9 mouse cellular contexts compared by ENCODE assay signal in genomic region chr2:114013295-114013771, GRCm38 (mm10). TPM values are rescaled to one million over a fixed set of nuclear protein-coding genes. Genes with fewer than 3 reads are reported as not detected.
DNase-seq lines count a peak whose midpoint lies in the region; ATAC-seq lines count a peak whose summit lies in the region.
"Had no signal": no experiment of that assay in that cellular context is flagged by ENCODE, and none has a peak within 500 bp of the region (broad histone marks: within the 10 kb centered on the region; RNA-seq: fewer than 3 reads in every experiment).

Gjd2 (minus strand) TSS chr2:114013619.

- peak within 1 kb of the TSS; percentile 63 for H3K4me3 ChIP-seq in embryonic facial prominence, embryonic 10.5 days
- H3K4me3 ChIP-seq in hindbrain, embryonic 16.5 days (ENCODE audit: low read length): peak within 1 kb of the TSS; percentile 53
- peak within 1 kb of the TSS; percentile 83 for H3K4me3 ChIP-seq in midbrain, embryonic 16.5 days (ENCODE audit: low read depth, low read length)

- peak; percentile 1 for DNase-seq in kidney, postnatal 14 days
- no peak for DNase-seq in kidney, adult 18-20 months
- DNase-seq in adrenal gland, postnatal 10 days: peak; percentile 17
- peak; percentile 49 for DNase-seq in embryonic facial prominence, embryonic 10.5 days (ENCODE audit: low spot score)
- no peak for DNase-seq in urinary bladder, postnatal 25 days (ENCODE audit: low spot score)
- DNase-seq in gastrocnemius, adult 18-20 months (ENCODE audit: low spot score): no peak

- peaks cover 46% of the 10 kb centered on the region for H3K27me3 ChIP-seq in embryonic facial prominence, embryonic 10.5 days (replicated peaks; ENCODE audit: low read depth, poor library complexity, severe bottlenecking)
- no peaks in the 10 kb centered on the region for H3K27me3 ChIP-seq in hindbrain, embryonic 16.5 days (replicated peaks; ENCODE audit: control insufficient read depth, insufficient read depth, low read length)
- H3K27me3 ChIP-seq in midbrain, embryonic 16.5 days (ENCODE audit: control insufficient read depth, insufficient read depth, low read depth, low read length): no peaks in the 10 kb centered on the region

- peak; percentile 84 for ATAC-seq in hindbrain, embryonic 16.5 days
- peak; percentile 89 for ATAC-seq in midbrain, embryonic 16.5 days

- H3K27ac ChIP-seq in embryonic facial prominence, embryonic 10.5 days (replicated peaks): no peak within 1 kb of the TSS; the same call in 1 of the 2 replicates
- H3K27ac ChIP-seq in hindbrain, embryonic 16.5 days (ENCODE audit: low read depth, low read length): peak within 1 kb of the TSS; percentile 72
- peak within 1 kb of the TSS; percentile 88 for H3K27ac ChIP-seq in midbrain, embryonic 16.5 days (ENCODE audit: low read length)
- H3K27ac ChIP-seq: macrophage had no signal

- H3K9ac ChIP-seq in hindbrain, embryonic 16.5 days (ENCODE audit: low read depth, low read length): peak within 1 kb of the TSS; percentile 68
- H3K9ac ChIP-seq in midbrain, embryonic 16.5 days (ENCODE audit: low read depth, low read length): peak within 1 kb of the TSS; percentile 94

- H3K9me3 ChIP-seq in embryonic facial prominence, embryonic 10.5 days: no peaks in the 10 kb centered on the region
- no peaks in the 10 kb centered on the region for H3K9me3 ChIP-seq in hindbrain, embryonic 16.5 days (ENCODE audit: control insufficient read depth, low read length)
- H3K9me3 ChIP-seq in midbrain, embryonic 16.5 days (replicated peaks; ENCODE audit: control insufficient read depth, low read length, poor library complexity, severe bottlenecking): peaks cover 2% of the 10 kb centered on the region; the same call in 1 of the 2 replicates

- peak within 1 kb of the TSS; percentile 69 for H3K4me2 ChIP-seq in hindbrain, embryonic 16.5 days (ENCODE audit: low read length)
- peak within 1 kb of the TSS; percentile 83 for H3K4me2 ChIP-seq in midbrain, embryonic 16.5 days (ENCODE audit: low read length)

- under 1% methylated on average over 60 of the region's 60 CpGs for WGBS in embryonic facial prominence, embryonic 10.5 days
- 0% methylated on average over 56 of the region's 60 CpGs for WGBS in hindbrain, embryonic 16.5 days
- under 1% methylated on average over 51 of the region's 60 CpGs for WGBS in midbrain, embryonic 16.5 days

- no peaks in the 10 kb centered on the region for H3K36me3 ChIP-seq in embryonic facial prominence, embryonic 10.5 days (replicated peaks)
- H3K36me3 ChIP-seq in hindbrain, embryonic 16.5 days (ENCODE audit: control insufficient read depth, insufficient read depth, low read length): no peaks in the 10 kb centered on the region
- no peaks in the 10 kb centered on the region for H3K36me3 ChIP-seq in midbrain, embryonic 16.5 days (ENCODE audit: control insufficient read depth, insufficient read depth, low read length)

- peaks cover 12% of the 10 kb centered on the region for H3K4me1 ChIP-seq in embryonic facial prominence, embryonic 10.5 days
- H3K4me1 ChIP-seq in hindbrain, embryonic 16.5 days (ENCODE audit: control insufficient read depth, insufficient read depth, low read depth, low read length): peaks cover 7% of the 10 kb centered on the region
- peaks cover 15% of the 10 kb centered on the region; the same call in 1 of the 2 replicates for H3K4me1 ChIP-seq in midbrain, embryonic 16.5 days (ENCODE audit: control insufficient read depth, insufficient read depth, low read length)

RNA-seq across cellular contexts. Expression of gene Gjd2, which starts in this region (rescaled TPM):
- 1 to 10 TPM; 9.5 to 9.9 TPM for total RNA-seq in adrenal gland, postnatal 10 days (2021)
- polyA plus RNA-seq in embryonic facial prominence, embryonic 10.5 days (2016; fragmentation: Nextera tagmentation; extraction: Ambion mirVana): 0.08 and 0.15 TPM in 2 replicates
- 11.0 and 11.3 TPM in 2 replicates for polyA plus RNA-seq in hindbrain, embryonic 16.5 days (2015; fragmentation: Nextera tagmentation; extraction: Ambion mirVana)
- polyA plus RNA-seq in midbrain, embryonic 16.5 days (2015; fragmentation: Nextera tagmentation; extraction: Ambion mirVana): 10.5 and 11.9 TPM in 2 replicates
- not detected for total RNA-seq in gastrocnemius, adult 18-20 months (2021)
- polyA plus RNA-seq: macrophage had no signal

Comparison
In these comparisons a context has a peak if more than half of its experiments do, and no peak if none do; other contexts are left out.
1. RNA of gene Gjd2 (total RNA-seq): 9.5 to 9.9 TPM in adrenal gland, postnatal 10 days; not detected in gastrocnemius, adult 18-20 months; every median in the first group is over 10 times any median in the second.
2. DNase-seq: peak in kidney, postnatal 14 days (single experiment) and adrenal gland, postnatal 10 days (single experiment); none in kidney, adult 18-20 months (single experiment), urinary bladder, postnatal 25 days (single experiment) and gastrocnemius, adult 18-20 months (single experiment).
3. Peak in DNase-seq and H3K4me3 ChIP-seq in embryonic facial prominence, embryonic 10.5 days; RNA of the gene not detected or under 1 TPM.
4. Peak in every context shown above with its lines, with median percentiles within 50 percentile points of each other: H3K4me3 ChIP-seq.